Mouse (Mus musculus): ENCODE data around the gene Bean1. TPM values are rescaled to one million over a fixed set of nuclear protein-coding genes. Genes with fewer than 3 reads are reported as not detected.
"Not testable (repeated sequence)": the region's sequence is repeated elsewhere in the genome, so short reads cannot be mapped to it uniquely, and the experiment has no call there.

The Bean1 gene
- total and polyA plus RNA-seq, 2 experiments from 2014 or later: 10.9 to 34.9 TPM

DNA sequence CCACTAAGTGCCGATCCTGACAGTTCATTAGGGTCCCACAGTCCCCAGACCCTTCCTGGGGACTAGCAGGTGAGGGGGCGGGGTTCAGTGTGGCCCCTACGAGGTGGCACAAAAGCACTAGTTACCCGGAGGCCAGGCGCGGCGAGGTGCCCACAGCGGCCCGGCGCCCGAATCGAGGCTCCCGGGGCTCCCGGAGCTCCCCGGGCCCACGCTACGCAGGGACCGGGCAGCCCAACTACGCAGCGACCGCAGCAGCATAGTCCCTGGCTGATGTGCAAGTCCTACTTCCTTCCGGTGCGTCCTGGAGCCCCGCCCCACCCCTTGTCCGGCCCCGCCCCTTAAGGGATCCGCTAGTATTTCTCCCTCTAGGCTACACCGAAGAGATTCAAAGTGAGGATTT, 78.0 kb downstream of the Bean1 start, which contains the start of gene Tk2:
Gene Tk2, minus strand, starts transcription at position 283 of the 400 bp plus-strand sequence.
- H3K9ac ChIP-seq (replicated peaks; ENCODE audit: low read length, poor library complexity, severe bottlenecking): peak within 1 kb of the TSS; percentile 93
- no peak for TF ChIP-seq CTCF (IDR thresholded peaks at IDR 0.05)
- ATAC-seq (ENCODE audit: low FRiP score) (peak; percentile 91), DNase-seq (ENCODE audit: low spot score) (peak; percentile 86)
- peak within 1 kb of the TSS; percentile 77 for H3K27ac ChIP-seq (ENCODE audit: low read depth, low read length)
- no peaks in the 10 kb centered on the region for H3K27me3 ChIP-seq (ENCODE audit: insufficient read depth, low read length)
- H3K4me1 ChIP-seq (ENCODE audit: insufficient read depth, low read length): peaks cover 6% of the 10 kb centered on the region; the same call in 1 of the 2 replicates
- under 1% methylated on average over 20 of the region's 28 CpGs for WGBS
- H3K4me2 ChIP-seq (ENCODE audit: low read depth, low read length, poor library complexity, severe bottlenecking): peak within 1 kb of the TSS; percentile 79
- H3K4me3 ChIP-seq (ENCODE audit: low read depth, low read length): peak within 1 kb of the TSS; percentile 89
- no peaks in the 10 kb centered on the region for H3K9me3 ChIP-seq (ENCODE audit: low read length)
- peaks cover 6% of the 10 kb centered on the region; the same call in 1 of the 2 replicates for H3K36me3 ChIP-seq (ENCODE audit: insufficient read depth, low read length)

DNA sequence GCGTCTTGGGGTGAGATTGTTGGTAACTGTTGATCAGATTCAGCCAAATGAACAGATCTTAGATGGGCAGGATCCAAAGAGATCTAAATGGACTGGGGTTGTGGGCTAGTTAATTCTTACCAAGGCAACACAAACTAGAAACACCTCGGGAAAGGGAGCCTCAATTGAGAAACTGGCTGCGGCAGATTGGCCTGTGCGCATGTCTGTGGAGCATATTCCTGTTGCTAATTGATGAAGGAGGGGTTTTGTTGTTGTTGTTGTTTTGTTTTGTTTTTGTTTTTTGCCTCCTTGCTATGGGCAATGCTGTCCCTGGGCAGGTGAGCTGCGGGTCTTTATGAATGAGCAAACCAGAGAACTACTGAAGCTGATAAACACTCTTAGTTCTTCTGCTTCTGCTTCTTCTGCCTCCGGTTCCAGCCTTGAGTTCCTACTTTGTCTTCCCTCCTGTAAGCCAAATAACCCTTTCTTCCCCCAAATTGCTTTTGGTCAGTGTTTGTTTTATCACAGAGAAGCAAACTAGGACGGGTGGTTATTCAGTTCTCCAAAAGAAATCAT, 79.3 kb downstream of the Bean1 start:
- Histone ChIP-seq H3K27ac (ENCODE audit: low read depth, low read length) (no peak overlapping the region), H3K4me2 (ENCODE audit: low read depth, low read length, poor library complexity, severe bottlenecking) (no peak overlapping the region), H3K27me3 (ENCODE audit: insufficient read depth, low read length) (no peaks in the 10 kb centered on the region), H3K9ac (replicated peaks; ENCODE audit: low read length, poor library complexity, severe bottlenecking) (no peak overlapping the region), H3K4me1 (ENCODE audit: insufficient read depth, low read length) (peaks cover 6% of the 10 kb centered on the region; the same call in 1 of the 2 replicates), H3K4me3 (ENCODE audit: low read depth, low read length) (no peak overlapping the region), H3K9me3 (ENCODE audit: low read length) (no peaks in the 10 kb centered on the region), H3K36me3 (ENCODE audit: insufficient read depth, low read length) (peaks cover 3% of the 10 kb centered on the region; the same call in 1 of the 2 replicates)
- DNase-seq (ENCODE audit: low spot score) (no peak), ATAC-seq (ENCODE audit: low FRiP score) (no peak)
- WGBS: 91% methylated on average over 7 of the region's 7 CpGs
- no peak for TF ChIP-seq CTCF (IDR thresholded peaks at IDR 0.05)

DNA sequence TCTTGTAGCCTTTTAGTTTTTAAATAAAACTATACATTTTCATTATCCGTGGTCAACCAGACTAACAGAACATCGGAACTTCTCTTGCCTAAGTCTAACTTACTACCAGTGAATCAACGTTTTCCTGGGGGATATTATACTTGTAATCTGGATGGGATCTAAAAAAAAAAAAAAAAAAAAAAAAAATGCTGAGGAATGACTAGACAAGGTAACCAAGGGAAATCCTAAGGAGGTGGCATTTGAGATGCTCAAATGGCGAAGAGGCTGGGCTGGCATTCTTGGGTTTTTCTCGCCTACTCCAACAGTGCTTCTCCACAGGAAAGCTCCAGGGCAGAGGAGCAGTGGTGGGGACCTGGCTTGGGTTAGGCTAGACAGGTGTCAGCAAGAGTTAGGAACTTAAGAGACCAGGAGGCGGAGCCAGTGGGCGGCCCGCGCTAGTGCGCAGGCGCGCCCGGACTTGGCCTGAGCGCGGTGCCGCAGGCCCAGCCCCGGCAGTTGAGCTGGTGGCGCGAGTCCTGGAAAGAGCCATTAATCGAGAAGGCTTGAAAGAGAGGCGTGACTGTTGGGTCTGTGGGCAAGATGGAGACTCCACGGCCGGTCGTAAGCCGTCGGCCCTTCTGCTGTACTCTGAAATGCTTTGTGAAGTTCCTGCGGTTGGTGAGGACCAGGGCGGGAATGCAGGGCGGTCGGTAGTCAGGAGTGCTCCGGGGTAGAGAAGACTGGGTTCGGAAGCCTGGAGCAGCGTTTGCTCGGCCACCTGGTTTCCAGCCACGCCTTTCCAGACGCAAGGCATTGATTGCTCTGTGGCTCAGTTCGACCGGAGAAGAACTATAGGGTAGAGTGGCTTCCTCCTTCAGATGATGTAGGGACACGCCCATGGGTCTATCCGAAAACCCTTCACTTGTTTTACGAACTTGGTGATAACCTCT, 80.5 kb downstream of the Bean1 start, which contains the start of gene Cklf:
Gene Cklf, plus strand, starts transcription at position 423 of the 929 bp plus-strand sequence.
- Histone ChIP-seq H3K4me2 (ENCODE audit: low read depth, low read length, poor library complexity, severe bottlenecking) (peak within 1 kb of the TSS; percentile 86), H3K36me3 (ENCODE audit: insufficient read depth, low read length) (no peaks in the 10 kb centered on the region; the same call in 1 of the 2 replicates), H3K9me3 (ENCODE audit: low read length) (no peaks in the 10 kb centered on the region), H3K27me3 (ENCODE audit: insufficient read depth, low read length) (no peaks in the 10 kb centered on the region), H3K27ac (ENCODE audit: low read depth, low read length) (0 out of 2 replicates have a peak within 1 kb of the TSS, but pooled peaks have one; percentile 44), H3K9ac (replicated peaks; ENCODE audit: low read length, poor library complexity, severe bottlenecking) (peak within 1 kb of the TSS; percentile 50), H3K4me1 (ENCODE audit: insufficient read depth, low read length) (peaks cover 6% of the 10 kb centered on the region; the same call in 1 of the 2 replicates), H3K4me3 (ENCODE audit: low read depth, low read length) (peak within 1 kb of the TSS; percentile 70)
- TF ChIP-seq CTCF (IDR thresholded peaks at IDR 0.05): peak; percentile 50
- peak; percentile 63 for ATAC-seq (ENCODE audit: low FRiP score)
- 4% methylated on average over 41 of the region's 41 CpGs for WGBS
- DNase-seq (ENCODE audit: low spot score): peak; percentile 95

DNA sequence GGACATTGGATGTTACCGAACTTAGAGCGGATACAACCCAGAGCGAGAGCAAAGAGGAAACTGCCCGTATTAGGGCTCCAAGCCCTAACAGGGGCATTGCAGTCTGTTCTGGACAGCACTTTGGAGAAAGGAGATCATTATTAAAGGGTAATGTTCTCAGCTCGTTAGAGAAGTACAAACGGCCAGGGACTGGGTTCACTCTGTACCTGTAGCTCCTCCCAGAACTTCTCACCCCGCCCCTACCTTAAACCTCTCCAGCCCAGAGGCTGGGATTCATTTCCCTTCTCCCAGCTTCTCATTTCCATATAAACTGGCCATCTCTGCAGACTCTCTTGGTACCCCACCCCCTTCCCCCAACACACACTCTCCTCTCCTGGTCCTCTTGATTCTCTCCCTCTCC, 81.2 kb downstream of the Bean1 start:
- Histone ChIP-seq H3K9ac (replicated peaks; ENCODE audit: low read length, poor library complexity, severe bottlenecking) (peak overlapping the region; percentile 50), H3K4me1 (ENCODE audit: insufficient read depth, low read length) (peaks cover 6% of the 10 kb centered on the region; the same call in 1 of the 2 replicates), H3K4me3 (ENCODE audit: low read depth, low read length) (peak overlapping the region; percentile 70), H3K9me3 (ENCODE audit: low read length) (no peaks in the 10 kb centered on the region), H3K27me3 (ENCODE audit: insufficient read depth, low read length) (no peaks in the 10 kb centered on the region), H3K4me2 (ENCODE audit: low read depth, low read length, poor library complexity, severe bottlenecking) (peak overlapping the region; percentile 86), H3K36me3 (ENCODE audit: insufficient read depth, low read length) (no peaks in the 10 kb centered on the region), H3K27ac (ENCODE audit: low read depth, low read length) (no peak overlapping the region)
- no peak for TF ChIP-seq CTCF (IDR thresholded peaks at IDR 0.05)
- DNase-seq (ENCODE audit: low spot score) (no peak), ATAC-seq (ENCODE audit: low FRiP score) (no peak)
- 0% methylated on average over 7 of the region's 7 CpGs for whole genome bisulfite sequencing

DNA sequence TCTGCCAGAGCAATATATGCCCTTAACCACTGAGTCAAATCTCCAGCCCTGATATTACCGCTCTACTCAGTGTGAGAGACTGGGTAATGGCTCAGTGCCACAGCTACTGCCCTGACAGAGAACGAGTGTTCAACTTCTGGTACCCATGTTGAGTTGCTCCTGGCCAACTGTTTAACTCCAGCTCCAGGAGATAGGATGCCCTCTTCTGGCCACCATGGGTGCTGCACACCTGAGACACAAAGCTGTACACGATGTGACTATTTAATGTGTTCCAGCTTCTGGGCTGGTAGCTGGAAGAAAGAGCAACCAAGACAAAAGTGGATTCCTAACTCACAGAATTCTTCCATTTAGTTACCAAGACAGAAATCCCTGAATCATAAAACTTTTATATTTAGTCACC, 82.8 kb downstream of the Bean1 start:
- ATAC-seq (ENCODE audit: low FRiP score): no peak
- H3K27ac ChIP-seq (ENCODE audit: low read depth, low read length): no peak overlapping the region
- no peak for DNase-seq (ENCODE audit: low spot score)
- WGBS: 88% methylated on average over 3 of the region's 3 CpGs
- no peaks in the 10 kb centered on the region for H3K27me3 ChIP-seq (ENCODE audit: insufficient read depth, low read length)
- no peak overlapping the region for H3K4me3 ChIP-seq (ENCODE audit: low read depth, low read length)
- 0 out of 2 replicates have a peak, but pooled peaks cover 6% of the 10 kb centered on the region for H3K4me1 ChIP-seq (ENCODE audit: insufficient read depth, low read length)
- peaks cover 1% of the 10 kb centered on the region; the same call in 1 of the 2 replicates for H3K36me3 ChIP-seq (ENCODE audit: insufficient read depth, low read length)
- H3K9me3 ChIP-seq (ENCODE audit: low read length): no peaks in the 10 kb centered on the region; the same call in 1 of the 2 replicates
- TF ChIP-seq CTCF (IDR thresholded peaks at IDR 0.05): peak; percentile 43
- H3K9ac ChIP-seq (replicated peaks; ENCODE audit: low read length, poor library complexity, severe bottlenecking): no peak overlapping the region
- H3K4me2 ChIP-seq (ENCODE audit: low read depth, low read length, poor library complexity, severe bottlenecking): no peak overlapping the region

DNA sequence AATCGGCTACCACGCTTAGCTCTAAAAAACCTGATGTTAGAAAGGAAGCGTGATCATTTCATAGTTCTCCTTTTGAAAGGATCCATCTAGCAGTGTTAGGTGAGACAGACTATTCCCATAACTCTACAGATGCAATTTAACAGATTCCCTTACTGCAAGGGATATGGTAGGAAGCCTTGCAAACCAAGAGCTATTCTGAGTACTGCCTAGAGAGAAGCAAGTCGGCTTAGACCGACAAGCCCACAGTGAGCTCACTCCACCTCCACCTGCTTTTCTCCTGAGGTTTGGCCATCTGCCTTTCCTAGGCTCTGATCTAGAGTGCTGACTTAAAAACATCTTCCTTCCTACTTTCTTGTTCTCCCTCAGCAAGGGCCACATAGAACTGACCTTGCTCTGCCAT, 91.6 kb downstream of the Bean1 start:
- not testable (repeated sequence) for H3K27ac ChIP-seq (ENCODE audit: low read depth, low read length); H3K4me1 ChIP-seq (ENCODE audit: insufficient read depth, low read length); DNase-seq (ENCODE audit: low spot score); H3K27me3 ChIP-seq (ENCODE audit: insufficient read depth, low read length); ATAC-seq (ENCODE audit: low FRiP score); H3K4me3 ChIP-seq (ENCODE audit: low read depth, low read length); H3K9ac ChIP-seq (replicated peaks; ENCODE audit: low read length, poor library complexity, severe bottlenecking); H3K4me2 ChIP-seq (ENCODE audit: low read depth, low read length, poor library complexity, severe bottlenecking); H3K9me3 ChIP-seq (ENCODE audit: low read length)
- H3K36me3 ChIP-seq (ENCODE audit: insufficient read depth, low read length): peaks cover 18% of the 10 kb centered on the region
- WGBS: 89% methylated on average over 5 of the region's 5 CpGs

DNA sequence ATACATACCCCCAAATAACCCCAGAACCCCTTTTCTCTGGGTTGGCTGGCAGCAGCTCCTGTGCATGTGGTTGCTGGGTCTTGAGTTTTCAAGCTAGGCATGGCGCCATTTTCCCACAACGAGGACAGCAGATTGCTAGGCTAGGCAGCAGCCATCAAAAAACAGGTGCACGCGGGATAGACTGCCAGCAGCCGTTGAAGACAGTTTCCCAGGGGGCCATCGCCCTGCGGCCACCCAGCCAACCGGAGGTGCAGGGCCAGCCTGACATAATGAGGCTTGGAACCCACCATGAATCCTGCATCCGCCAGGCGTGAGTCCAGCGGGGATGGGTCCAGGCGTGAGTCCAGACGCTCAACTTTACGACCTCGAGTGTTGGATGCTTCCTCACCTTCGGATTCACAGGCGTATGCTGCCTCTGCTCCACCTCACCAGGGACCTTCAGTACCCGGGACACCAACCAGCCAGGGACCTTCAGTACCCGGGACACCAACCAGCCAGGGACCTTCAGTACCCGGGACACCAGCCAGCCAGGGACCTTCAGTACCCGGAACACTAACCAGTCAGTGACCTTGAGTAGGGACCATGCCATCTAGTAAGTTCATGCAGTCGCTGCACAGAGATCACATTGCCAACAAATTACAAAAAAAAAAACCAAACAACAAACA, 94.2 kb downstream of the Bean1 start:
- 98% methylated on average over 22 of the region's 22 CpGs for WGBS
- DNase-seq (ENCODE audit: low spot score); H3K27me3 ChIP-seq (ENCODE audit: insufficient read depth, low read length); H3K4me2 ChIP-seq (ENCODE audit: low read depth, low read length, poor library complexity, severe bottlenecking); H3K4me1 ChIP-seq (ENCODE audit: insufficient read depth, low read length); H3K9ac ChIP-seq (replicated peaks; ENCODE audit: low read length, poor library complexity, severe bottlenecking); H3K36me3 ChIP-seq (ENCODE audit: insufficient read depth, low read length); H3K27ac ChIP-seq (ENCODE audit: low read depth, low read length); H3K4me3 ChIP-seq (ENCODE audit: low read depth, low read length); H3K9me3 ChIP-seq (ENCODE audit: low read length); ATAC-seq (ENCODE audit: low FRiP score): not testable (repeated sequence)

All from midbrain, postnatal 0 days (tissue).